Mouse (Mus musculus) B cell, adult 2 months (primary cell): ENCODE measurements around the gene Gm13277.
A peak's percentile ranks its signal among the peaks of the same experiment; 100 is the strongest.
"Not testable (repeated sequence)": the region's sequence is repeated elsewhere in the genome, so short reads cannot be mapped to it uniquely, and the experiment has no call there.

Source experiments
- DNase-seq, 2 experiments: peaks; one replicate each; pipeline ENCODE4 v3.0.0; 2022

The Gm13277 gene

DNA sequence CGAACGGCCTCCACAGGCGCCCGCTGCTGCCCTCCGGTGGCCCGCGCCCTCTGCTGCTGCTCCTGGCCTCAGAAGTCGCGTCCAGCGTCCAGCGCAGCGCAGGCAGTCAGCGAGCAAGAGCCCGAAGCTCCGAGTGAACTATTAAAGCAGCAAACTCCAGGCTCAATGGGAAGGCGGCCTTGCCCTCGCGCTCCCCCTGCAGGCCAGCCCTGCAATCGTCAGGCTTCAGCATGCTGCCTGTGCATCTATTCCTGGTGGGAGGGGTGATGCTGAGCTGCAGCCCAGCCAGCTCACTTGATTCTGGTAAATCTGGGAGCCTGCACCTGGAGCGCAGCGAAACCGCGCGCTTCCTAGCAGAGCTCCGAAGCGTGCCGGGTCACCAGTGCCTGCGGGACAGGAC is at the start of gene Gm13277:
Gm13277 (plus strand) TSS at position 231 of the 400 bp plus-strand sequence.
- peak; percentile 77 to 78 for DNase-seq

DNA sequence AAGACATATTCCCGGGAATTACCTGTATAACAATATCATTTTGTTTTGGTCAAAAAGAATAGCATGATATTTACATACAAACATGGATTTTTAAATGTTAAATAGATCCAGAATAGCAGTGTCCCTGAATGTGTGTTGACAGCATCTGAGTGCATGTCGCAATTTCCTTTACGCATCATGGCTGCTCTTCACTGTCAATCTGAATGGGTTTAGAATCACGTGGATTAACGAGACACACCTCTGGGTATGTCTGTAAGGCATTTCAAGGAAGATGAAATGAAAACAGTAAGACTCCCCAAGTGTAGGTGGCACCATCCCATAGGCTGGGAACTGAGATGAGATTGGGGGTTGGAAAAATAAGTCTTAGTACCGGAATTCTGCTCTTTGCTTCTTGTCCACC is 49.4 kb upstream of the Gm13277 start:
- no peak for DNase-seq

DNA sequence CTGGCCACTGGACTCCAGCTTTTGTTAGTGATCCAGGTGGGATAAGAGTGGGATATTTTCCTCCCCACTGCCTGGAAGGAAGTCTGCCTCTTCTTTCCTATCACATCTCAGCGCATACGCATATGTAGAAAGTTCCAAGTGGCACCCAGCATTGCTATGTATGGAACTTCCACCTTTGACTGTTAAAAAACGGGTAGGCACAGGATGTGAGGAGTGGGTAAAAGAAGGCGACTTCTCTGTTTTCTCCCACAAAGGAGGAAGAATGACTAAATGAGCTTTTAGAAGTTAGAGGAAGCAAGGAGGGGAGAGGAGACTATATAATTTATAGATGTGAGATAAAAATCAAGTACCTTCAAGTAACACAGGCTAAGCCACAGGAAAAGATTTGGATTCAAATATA is 47.0 kb upstream of the Gm13277 start:
- DNase-seq, result no peak

DNA sequence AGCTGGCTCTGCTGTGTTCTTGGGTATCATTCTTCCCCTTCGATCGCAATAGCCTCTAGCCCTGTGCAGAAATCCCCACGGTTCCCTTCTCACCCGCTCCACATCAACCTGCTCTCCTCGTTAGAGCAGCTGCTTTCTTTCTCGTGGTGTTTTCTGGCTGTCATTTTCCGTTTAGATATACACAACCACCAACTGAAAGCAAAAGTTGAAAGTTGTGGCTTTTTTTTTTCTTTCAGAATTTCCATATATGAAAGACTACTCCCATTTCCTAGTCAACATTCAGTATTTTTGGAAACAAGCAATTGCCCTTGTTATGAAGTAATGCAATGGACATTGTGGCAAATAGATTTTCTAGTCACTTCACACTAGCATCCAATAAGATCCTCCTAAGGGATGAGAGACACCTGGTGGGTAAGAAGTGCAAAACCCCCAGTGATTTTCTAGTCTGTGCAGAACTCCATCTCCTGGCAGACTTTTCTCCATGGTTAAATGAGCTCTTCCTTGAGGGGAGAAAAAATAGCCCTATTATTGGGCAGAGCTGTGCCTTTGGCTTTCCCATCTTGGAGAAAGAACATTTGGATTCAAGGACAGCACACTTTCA is 45.6 kb upstream of the Gm13277 start:
- no peak for DNase-seq

DNA sequence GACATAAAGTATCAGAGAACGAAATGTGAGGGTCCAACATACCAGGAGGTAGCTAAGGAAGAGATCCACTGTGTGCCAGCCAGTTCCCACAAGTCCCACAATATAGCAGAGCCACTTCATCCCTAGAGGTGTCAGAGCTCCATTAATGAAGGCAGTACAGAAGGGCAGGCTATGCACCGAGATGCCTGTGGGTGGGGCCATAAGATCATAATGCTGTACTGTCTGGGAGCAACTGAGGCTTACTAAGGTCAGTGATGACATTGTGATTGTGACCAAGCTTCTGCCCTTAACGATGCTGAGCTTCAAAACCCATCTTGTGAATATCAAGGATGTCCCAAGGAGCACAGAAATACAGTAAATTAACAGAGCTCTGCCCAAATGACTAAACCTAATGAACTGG is 44.2 kb upstream of the Gm13277 start:
- DNase-seq, result no peak

DNA sequence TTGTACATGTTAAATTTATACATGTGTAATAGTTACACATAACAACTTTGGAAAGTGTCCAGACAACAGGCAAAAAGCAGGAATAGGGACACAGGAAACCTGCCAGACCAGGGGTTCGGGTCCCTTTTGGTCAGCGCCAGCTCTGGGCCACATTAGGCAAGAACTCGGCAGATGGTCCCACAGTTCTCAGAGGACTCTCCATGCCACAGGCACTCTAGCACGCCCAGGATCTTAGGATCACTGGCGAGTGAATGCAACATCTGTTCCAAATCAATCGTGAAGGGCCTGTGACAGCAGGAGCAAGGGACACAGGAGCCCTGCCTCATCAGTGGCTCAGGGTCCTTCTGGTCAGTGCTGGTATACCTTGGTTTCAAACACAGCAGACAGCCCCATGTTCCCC is 38.5 kb upstream of the Gm13277 start:
- no peak for DNase-seq

DNA sequence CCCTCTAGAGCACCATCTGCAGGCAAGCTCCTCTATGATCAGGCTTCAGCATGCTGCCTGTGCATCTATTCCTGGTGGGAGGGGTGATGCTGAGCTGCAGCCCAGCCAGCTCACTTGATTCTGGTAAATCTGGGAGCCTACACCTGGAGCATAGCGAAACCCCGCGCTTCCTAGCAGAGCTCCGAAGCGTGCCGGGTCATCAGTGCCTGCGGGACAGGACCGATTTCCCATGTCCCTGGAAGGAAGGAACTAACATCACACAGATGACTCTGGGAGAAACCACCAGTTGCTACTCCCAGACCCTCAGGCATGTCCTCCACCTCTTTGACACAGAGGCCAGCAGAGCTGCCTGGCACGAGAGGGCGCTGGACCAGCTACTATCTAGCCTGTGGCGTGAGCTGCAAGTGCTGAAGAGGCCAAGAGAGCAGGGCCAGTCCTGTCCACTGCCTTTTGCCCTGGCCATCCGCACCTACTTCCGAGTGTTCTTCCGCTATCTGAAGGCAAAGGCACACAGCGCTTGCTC is 33.6 kb upstream of the Gm13277 start, which contains the start of gene Gm13271:
Gm13271 (plus strand) TSS at position 51 of the 523 bp plus-strand sequence.
- peak; percentile 76 to 78 for DNase-seq

DNA sequence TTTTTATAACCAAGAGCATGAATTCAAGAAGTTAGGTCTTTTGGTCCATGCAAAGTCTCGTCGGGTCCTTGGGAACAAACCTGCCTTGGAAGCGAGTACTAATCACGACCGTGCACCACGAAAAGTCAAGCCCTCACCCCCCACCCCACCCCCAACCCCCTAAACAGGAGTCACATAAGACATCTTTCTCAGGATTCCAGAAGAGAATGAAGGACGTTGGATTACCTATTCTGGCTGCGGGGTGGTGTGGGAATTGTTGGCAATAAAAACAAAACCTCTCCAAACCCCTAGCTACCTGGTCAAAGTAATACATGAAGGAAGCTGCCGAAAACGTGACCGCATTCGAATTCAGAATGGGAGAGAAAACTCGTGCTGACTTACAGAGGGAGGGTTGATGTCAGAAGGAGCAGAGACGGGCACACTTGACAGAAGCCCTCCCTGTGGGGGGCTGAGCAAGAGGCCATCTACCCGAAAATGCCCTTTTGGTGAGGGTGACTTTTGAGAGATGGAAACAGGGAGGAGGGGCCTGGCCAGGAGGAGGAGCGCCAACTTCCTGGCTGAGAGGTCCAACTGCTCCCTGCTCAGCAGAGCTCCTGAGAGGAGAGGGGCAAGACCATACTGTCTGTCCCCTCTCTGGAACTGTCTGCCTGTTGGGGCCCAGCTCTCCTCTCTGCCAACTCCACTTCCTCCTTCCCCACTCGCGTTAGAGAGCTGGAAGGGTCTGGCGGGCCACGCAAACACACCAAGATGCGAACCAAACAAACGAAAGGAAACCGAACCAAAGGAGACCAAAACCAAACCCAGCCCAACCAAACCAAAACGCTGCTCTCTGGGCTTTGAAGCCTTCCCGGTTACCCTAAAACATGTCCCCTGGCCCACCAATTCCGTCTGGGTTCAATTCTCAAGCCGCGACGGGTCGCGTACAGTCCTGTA is 31.6 kb upstream of the Gm13277 start:
- not testable (repeated sequence) for DNase-seq

DNA sequence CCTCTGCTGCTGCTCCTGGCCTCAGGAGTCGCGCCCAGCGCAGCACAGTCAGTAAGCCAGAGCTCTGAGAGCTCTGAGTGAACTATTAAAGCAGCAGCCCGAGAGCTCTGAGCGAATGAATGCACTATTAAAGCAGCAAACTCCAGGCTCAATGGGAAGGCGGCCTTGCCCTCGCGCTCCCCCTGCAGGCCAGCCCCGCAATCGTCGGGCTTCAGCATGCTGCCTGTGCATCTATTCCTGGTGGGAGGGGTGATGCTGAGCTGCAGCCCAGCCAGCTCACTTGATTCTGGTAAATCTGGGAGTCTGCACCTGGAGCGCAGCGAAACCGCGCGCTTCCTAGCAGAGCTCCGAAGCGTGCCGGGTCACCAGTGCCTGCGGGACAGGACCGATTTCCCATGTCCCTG is 30.8 kb upstream of the Gm13277 start:
- peak; percentile 91 to 93 for DNase-seq

DNA sequence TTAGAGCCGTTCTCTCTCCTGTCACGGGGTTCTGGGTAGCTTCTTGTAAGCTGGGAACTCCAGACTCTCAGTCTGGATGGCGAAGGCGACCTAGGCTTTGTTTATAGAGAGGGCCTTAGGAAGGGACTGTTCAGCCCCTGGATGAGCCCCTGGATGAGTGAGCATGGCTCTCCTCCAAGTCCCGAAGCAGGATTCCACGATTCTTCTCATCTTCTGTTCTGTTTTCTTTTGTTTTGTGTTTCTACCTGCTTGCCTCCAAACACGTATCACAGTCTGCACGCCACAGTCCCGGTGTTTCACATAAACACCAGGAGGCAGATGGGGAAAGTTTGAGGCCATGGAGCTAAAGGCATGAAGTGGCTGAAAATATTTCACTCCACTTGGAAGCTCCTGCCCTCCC is 29.7 kb upstream of the Gm13277 start:
- peak; percentile 22 to 27 for DNase-seq

DNA sequence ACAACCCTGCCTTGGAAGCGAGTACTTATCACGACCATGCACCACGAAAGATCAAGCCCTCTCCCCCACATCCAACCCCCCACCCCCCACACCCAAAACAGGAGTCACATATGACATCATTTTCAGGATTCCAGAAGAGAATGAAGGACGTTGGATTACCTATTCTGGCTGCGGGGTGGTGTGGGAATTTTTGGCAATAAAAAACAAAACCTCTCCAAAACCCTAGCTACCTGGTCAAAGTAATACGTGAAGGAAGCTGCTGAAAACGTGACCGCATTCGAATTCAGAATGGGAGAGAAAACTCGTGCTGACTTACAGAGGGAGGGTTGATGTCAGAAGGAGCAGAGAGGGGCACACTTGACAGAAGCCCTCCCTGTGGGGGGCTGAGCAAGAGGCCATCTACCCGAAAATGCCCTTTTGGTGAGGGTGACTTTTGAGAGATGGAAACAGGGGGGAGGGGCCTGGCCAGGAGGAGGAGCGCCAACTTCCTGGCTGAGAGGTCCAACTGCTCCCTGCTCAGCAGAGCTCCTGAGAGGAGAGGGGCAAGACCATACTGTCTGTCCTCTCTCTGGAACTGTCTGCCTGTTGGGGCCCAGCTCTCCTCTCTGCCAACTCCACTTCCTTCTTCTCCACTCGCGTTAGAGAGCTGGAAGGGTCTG is 28.7 kb upstream of the Gm13277 start, which contains the start of gene Gm13283:
Gm13283 (plus strand) TSS at position 510 of the 659 bp plus-strand sequence.
- peak; percentile 48 to 52 for DNase-seq

DNA sequence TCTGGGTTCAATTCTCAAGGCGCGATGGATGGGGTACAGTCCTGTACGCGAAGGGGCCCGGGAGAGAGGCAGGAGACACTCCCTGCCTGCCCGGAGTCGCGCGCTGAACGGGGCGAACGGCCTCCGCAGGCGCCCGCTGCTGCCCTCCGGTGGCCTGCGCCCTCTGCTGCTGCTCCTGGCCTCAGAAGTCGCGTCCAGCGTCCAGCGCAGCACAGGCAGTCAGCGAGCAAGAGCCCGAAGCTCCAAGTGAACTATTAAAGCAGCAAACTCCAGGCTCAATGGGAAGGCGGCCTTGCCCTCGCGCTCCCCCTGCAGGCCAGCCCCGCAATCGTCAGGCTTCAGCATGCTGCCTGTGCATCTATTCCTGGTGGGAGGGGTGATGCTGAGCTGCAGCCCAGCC is 28.0 kb upstream of the Gm13277 start:
- DNase-seq, result peak; percentile 53 to 54

DNA sequence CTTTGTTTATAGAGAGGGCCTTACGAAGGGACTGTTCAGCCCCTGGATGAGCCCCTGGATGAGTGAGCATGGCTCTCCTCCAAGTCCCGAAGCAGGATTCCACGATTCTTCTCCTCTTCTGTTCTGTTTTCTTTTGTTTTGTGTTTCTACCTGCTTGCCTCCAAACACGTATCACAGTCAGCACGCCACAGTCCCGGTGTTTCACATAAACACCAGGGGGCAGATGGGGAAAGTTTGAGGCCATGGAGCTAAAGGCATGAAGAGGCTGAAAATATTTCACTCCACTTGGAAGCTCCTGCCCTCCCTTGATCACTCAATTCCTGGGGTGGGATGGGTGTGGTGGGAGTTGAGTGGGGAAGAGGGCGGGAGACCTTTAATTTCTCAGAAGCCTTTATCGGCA is 26.7 kb upstream of the Gm13277 start:
- peak; percentile 79 for DNase-seq

DNA sequence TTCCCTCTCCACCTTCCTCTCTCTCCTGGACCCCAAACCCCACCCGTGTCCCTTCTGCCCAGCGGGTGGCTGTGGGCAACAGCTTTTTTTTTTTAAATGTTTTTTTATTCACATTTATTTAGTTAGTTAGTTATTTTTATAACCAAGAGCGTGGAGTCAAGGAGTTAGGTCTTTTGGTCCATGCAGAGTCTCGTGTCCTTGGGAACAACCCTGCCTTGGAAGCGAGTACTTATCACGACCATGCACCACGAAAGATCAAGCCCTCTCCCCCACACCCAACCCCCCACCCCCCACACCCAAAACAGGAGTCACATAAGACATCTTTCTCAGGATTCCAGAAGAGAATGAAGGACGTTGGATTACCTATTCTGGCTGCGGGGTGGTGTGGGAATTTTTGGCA is 26.1 kb upstream of the Gm13277 start:
- DNase-seq, result peak in 1 of 2 experiments; percentile 17

DNA sequence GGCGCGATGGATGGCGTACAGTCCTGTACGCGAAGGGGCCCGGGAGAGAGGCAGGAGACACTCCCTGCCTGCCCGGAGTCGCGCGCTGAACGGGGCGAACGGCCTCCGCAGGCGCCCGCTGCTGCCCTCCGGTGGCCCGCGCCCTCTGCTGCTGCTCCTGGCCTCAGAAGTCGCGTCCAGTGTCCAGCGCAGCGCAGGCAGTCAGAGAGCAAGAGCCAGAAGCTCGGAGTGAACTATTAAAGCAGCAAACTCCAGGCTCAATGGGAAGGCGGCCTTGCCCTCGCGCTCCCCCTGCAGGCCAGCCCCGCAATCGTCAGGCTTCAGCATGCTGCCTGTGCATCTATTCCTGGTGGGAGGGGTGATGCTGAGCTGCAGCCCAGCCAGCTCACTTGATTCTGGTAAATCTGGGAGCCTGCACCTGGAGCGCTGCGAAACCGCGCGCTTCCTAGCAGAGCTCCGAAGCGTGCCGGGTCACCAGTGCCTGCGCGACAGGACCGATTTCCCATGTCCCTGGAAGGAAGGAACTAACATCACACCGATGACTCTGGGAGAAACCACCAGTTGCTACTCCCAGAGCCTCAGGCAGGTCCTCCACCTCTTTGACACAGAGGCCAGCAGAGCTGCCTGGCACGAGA is 24.9 kb upstream of the Gm13277 start:
- DNase-seq, result peak; percentile 27 to 37

DNA sequence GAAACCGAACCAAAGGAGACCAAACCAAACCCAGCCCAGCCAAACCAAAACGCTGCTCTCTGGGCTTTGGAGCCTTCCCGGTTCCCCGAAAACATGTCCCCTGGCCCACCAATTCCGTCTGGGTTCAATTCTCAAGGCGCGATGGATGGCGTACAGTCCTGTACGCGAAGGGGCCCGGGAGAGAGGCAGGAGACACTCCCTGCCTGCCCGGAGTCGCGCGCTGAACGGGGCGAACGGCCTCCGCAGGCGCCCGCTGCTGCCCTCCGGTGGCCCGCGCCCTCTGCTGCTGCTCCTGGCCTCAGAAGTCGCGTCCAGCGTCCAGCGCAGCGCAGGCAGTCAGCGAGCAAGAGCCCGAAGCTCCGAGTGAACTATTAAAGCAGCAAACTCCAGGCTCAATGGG is 14.9 kb upstream of the Gm13277 start, which contains the start of gene Gm13290:
Gm13290 (plus strand) TSS at position 301 of the 400 bp plus-strand sequence.
- DNase-seq, result not testable (repeated sequence)

DNA sequence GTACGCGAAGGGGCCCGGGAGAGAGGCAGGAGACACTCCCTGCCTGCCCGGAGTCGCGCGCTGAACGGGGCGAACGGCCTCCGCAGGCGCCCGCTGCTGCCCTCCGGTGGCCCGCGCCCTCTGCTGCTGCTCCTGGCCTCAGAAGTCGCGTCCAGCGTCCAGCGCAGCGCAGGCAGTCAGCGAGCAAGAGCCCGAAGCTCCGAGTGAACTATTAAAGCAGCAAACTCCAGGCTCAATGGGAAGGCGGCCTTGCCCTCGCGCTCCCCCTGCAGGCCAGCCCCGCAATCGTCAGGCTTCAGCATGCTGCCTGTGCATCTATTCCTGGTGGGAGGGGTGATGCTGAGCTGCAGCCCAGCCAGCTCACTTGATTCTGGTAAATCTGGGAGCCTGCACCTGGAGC is 11.8 kb upstream of the Gm13277 start, which contains the start of gene Gm13289:
Gm13289 (plus strand) TSS at position 301 of the 400 bp plus-strand sequence.
- DNase-seq, result not testable (repeated sequence)

DNA sequence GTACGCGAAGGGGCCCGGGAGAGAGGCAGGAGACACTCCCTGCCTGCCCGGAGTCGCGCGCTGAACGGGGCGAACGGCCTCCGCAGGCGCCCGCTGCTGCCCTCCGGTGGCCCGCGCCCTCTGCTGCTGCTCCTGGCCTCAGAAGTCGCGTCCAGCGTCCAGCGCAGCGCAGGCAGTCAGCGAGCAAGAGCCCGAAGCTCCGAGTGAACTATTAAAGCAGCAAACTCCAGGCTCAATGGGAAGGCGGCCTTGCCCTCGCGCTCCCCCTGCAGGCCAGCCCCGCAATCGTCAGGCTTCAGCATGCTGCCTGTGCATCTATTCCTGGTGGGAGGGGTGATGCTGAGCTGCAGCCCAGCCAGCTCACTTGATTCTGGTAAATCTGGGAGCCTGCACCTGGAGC is 8.9 kb upstream of the Gm13277 start, which contains the start of gene Gm13272:
Gm13272 (plus strand) TSS at position 301 of the 400 bp plus-strand sequence.
- DNase-seq, result not testable (repeated sequence)

DNA sequence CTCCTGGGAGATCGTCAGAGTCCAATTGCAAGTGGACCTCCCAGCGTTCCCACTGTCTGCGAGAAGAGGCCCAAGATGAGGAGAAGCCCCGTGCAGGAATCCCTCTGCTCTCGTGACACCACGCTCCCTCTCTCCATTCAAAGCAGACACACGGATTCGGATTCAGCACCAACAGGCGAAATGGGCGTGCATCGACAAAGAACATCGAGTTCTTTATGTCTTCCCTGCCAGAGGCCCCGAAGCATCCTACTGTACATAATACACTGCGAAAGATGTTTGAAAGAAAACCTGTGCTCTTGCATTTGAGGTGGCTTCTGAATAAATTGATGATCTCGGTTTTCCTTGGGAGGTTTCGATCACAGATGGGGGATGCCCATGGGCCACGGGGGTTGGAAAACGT is 8.1 kb upstream of the Gm13277 start:
- DNase-seq, result peak in 1 of 2 experiments; percentile 26

DNA sequence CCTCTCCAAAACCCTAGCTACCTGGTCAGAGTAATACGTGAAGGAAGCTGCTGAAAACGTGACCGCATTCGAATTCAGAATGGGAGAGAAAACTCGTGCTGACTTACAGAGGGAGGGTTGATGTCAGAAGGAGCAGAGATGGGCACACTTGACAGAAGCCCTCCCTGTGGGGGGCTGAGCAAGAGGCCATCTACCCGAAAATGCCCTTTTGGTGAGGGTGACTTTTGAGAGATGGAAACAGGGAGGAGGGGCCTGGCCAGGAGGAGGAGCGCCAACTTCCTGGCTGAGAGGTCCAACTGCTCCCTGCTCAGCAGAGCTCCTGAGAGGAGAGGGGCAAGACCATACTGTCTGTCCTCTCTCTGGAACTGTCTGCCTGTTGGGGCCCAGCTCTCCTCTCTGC is 6.6 kb upstream of the Gm13277 start, which contains the start of gene Ifnz:
Ifnz (plus strand) TSS at position 301 of the 400 bp plus-strand sequence.
- not testable (repeated sequence) for DNase-seq

DNA sequence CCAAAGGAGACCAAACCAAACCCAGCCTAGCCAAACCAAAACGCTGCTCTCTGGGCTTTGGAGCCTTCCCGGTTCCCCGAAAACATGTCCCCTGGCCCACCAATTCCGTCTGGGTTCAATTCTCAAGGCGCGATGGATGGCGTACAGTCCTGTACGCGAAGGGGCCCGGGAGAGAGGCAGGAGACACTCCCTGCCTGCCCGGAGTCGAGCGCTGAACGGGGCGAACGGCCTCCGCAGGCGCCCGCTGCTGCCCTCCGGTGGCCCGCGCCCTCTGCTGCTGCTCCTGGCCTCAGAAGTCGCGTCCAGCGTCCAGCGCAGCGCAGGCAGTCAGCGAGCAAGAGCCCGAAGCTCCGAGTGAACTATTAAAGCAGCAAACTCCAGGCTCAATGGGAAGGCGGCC is 6.1 kb upstream of the Gm13277 start:
- peak; percentile 11 to 19 for DNase-seq

DNA sequence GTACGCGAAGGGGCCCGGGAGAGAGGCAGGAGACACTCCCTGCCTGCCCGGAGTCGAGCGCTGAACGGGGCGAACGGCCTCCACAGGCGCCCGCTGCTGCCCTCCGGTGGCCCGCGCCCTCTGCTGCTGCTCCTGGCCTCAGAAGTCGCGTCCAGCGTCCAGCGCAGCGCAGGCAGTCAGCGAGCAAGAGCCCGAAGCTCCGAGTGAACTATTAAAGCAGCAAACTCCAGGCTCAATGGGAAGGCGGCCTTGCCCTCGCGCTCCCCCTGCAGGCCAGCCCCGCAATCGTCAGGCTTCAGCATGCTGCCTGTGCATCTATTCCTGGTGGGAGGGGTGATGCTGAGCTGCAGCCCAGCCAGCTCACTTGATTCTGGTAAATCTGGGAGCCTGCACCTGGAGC is 3.0 kb upstream of the Gm13277 start, which contains the start of gene Gm13276:
Gm13276 (plus strand) TSS at position 301 of the 400 bp plus-strand sequence.
- not testable (repeated sequence) for DNase-seq
